Mouse (Mus musculus) right cerebral cortex, postnatal 10 days (tissue): ENCODE data around the gene Cacna1e.

Experiments
- DNase-seq, 2 experiments: peaks; one replicate each; pipeline ENCODE4 v3.0.0; 2021; ENCODE audit warnings: low spot score in 2 of 2

Cacna1e gene

GRCm38 (mm10) chr1:154712747-154713146, 171.6 kb downstream of the Cacna1e start:
- no peak for DNase-seq

- DNase-seq: no peak
Observed at GRCm38 (mm10) chr1:154707584-154708290, 176.6 kb downstream of the Cacna1e start.

GRCm38 (mm10) chr1:154706974-154707373, 177.3 kb downstream of the Cacna1e start:
- no peak for DNase-seq

- DNase-seq: no peak
Observed at GRCm38 (mm10) chr1:154705882-154706565, 178.3 kb downstream of the Cacna1e start.

GRCm38 (mm10) chr1:154704558-154705185, 179.6 kb downstream of the Cacna1e start:
- peak in 1 of 2 experiments; percentile 34 for DNase-seq

GRCm38 (mm10) chr1:154702623-154703022, 181.7 kb downstream of the Cacna1e start:
- DNase-seq: no peak

GRCm38 (mm10) chr1:154688876-154689665, 195.2 kb downstream of the Cacna1e start:
- DNase-seq: peak; percentile 45 to 58

- DNase-seq: peak in 1 of 2 experiments; percentile 22
Observed at GRCm38 (mm10) chr1:154686861-154687260, 197.4 kb downstream of the Cacna1e start.

- no peak for DNase-seq
Observed at GRCm38 (mm10) chr1:154683477-154684106, 200.7 kb downstream of the Cacna1e start.

GRCm38 (mm10) chr1:154678989-154679388, 205.3 kb downstream of the Cacna1e start:
- DNase-seq: no peak

- no peak for DNase-seq
Observed at GRCm38 (mm10) chr1:154678151-154678550, 206.2 kb downstream of the Cacna1e start.

- no peak for DNase-seq
Observed at GRCm38 (mm10) chr1:154677677-154678076, 206.6 kb downstream of the Cacna1e start.

GRCm38 (mm10) chr1:154663721-154664120, 220.6 kb downstream of the Cacna1e start:
- peak in 1 of 2 experiments; percentile 48 for DNase-seq

- DNase-seq: peak; percentile 64 to 85
Observed at GRCm38 (mm10) chr1:154661977-154662376, 222.3 kb downstream of the Cacna1e start.

GRCm38 (mm10) chr1:154661221-154661864, 223.0 kb downstream of the Cacna1e start:
- DNase-seq: peak; percentile 92 to 93

- DNase-seq: no peak
Observed at GRCm38 (mm10) chr1:154657366-154657765, 226.9 kb downstream of the Cacna1e start.

- DNase-seq: no peak
Observed at GRCm38 (mm10) chr1:154653951-154654350, 230.3 kb downstream of the Cacna1e start.

GRCm38 (mm10) chr1:154646156-154646950, 237.9 kb downstream of the Cacna1e start:
- DNase-seq: no peak

GRCm38 (mm10) chr1:154637821-154638220, 246.5 kb downstream of the Cacna1e start:
- DNase-seq: no peak

- DNase-seq: no peak
Observed at GRCm38 (mm10) chr1:154635766-154636165, 248.5 kb downstream of the Cacna1e start.
